Mouse (Mus musculus) forebrain, embryonic 14.5 days (tissue): ENCODE measurements around the gene Flywch1. TPM values are rescaled to one million over a fixed set of nuclear protein-coding genes. Genes with fewer than 3 reads are reported as not detected.

Source experiments
- ATAC-seq: fragments of 200-750 bp; cut with Nextera tagmentation; 2 replicates; pipeline ENCODE4 v1.8.0; 2017; ENCODE audit warnings: mild to moderate bottlenecking, moderate library complexity
- DNase-seq: peaks from one replicate; pipeline ENCODE4 v3.0.0-alpha.2; 2015; ENCODE audit warnings: low spot score
- H3K27ac ChIP-seq: fragments of 300-500 bp; sonication (generic); 2 replicates; pipeline ENCODE4 v1.5.1; 2014; ENCODE audit warnings: low read depth, mild to moderate bottlenecking, control low read depth, low read length, moderate library complexity
- H3K27me3 ChIP-seq: fragments of 300-500 bp; sonication (generic); replicated peaks from 2 replicates; pipeline ENCODE4 v1.6.1; 2014; ENCODE audit warnings: low read length, control low read depth, mixed read lengths; ENCODE audit not compliant: control insufficient read depth, insufficient read depth
- H3K36me3 ChIP-seq: fragments of 300-500 bp; sonication (generic); 2 replicates; pipeline ENCODE4 v1.6.1; 2014; ENCODE audit warnings: low read length, control low read depth; ENCODE audit not compliant: control insufficient read depth, insufficient read depth
- H3K4me1 ChIP-seq: fragments of 300-500 bp; sonication (generic); 2 replicates; pipeline ENCODE4 v1.6.1; 2014; ENCODE audit warnings: antibody characterized with exemption, low read length, control low read depth; ENCODE audit not compliant: control insufficient read depth, insufficient read depth
- H3K4me2 ChIP-seq: fragments of 300-500 bp; sonication (generic); 2 replicates; pipeline ENCODE4 v1.6.1; 2014; ENCODE audit warnings: mild to moderate bottlenecking, control low read depth, low read length
- H3K4me3 ChIP-seq: fragments of 300-500 bp; sonication (generic); 2 replicates; pipeline ENCODE4 v1.5.1; 2014; ENCODE audit warnings: low read depth, low read length, control low read depth
- H3K9ac ChIP-seq: fragments of 300-500 bp; sonication (generic); 2 replicates; pipeline ENCODE4 v1.6.1; 2014; ENCODE audit warnings: mild to moderate bottlenecking, low read length, control low read depth, moderate library complexity
- H3K9me3 ChIP-seq: fragments of 300-500 bp; sonication (generic); replicated peaks from 2 replicates; pipeline ENCODE4 v1.6.1; 2016; ENCODE audit warnings: low read length, control low read depth, mixed read lengths; ENCODE audit not compliant: control insufficient read depth
- WGBS: fragments of 180-500 bp; shearing (Covaris S2); extraction: QIAGEN DNeasy Blood & Tissue Kit; methylation state at CpG from one replicate; pipeline ENCODE4 v1.1.7; 2014; 5-methylcytosine and 5-hydroxymethylcytosine counted together
- polyA plus RNA-seq: library from polyadenylated mRNA; unstranded; fragments of >200 nt; fragmentation: Nextera tagmentation; extraction: Ambion mirVana; gene quantifications from 2 replicates; pipeline ENCODE4 v1.2.1, GENCODE M21; 2014

Gene Flywch1
- polyA plus RNA-seq, 1 experiment from 2014 or later, result 129 TPM

DNA sequence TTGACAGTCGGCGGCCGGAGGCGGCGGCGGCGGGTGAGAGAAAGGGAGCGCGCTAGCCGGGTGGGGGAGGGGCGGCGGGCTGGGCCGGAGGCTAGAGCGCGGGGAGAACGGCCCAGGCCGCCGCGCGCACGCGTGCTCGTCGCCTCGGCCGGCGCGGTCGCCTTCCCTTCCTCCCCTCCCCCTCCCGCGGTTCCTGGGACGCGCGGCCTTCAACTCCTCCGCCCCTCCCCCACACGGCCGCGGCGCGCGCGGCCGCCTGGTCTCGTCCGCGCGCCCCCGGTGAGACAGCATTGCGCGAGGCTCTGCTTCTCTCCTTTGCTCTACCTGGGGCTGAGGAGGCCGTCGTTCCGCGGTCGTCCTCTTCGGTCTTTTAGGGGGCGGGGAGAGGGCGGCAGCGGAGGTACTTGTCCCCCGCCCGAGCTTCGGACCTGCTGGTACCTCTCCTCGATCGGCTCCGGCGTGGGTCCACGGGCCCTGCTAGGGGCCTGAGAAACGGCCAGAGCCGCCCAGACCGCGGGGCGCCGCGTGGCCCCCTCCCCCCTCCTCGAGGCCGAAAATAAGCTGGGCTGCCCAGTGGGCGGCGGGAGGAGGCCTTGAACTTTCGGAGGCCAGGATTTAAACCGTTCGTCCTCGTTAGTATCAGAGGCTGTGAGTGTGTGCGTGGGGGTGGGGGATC lies 32.1 kb upstream of the Flywch1 start:
- H3K4me3 ChIP-seq, result peak overlapping the region; percentile 99
- H3K4me2 ChIP-seq, result peak overlapping the region; percentile 89
- peaks cover 16% of the 10 kb centered on the region for H3K4me1 ChIP-seq
- ATAC-seq (peak; percentile 65), DNase-seq (peak; percentile 90)
- H3K9me3 ChIP-seq, result no peaks in the 10 kb centered on the region
- under 1% methylated on average over 48 of the region's 83 CpGs for WGBS
- no peaks in the 10 kb centered on the region for H3K27me3 ChIP-seq
- peaks cover 14% of the 10 kb centered on the region for H3K36me3 ChIP-seq
- H3K9ac ChIP-seq, result peak overlapping the region; percentile 93
- H3K27ac ChIP-seq, result peak overlapping the region; percentile 98

DNA sequence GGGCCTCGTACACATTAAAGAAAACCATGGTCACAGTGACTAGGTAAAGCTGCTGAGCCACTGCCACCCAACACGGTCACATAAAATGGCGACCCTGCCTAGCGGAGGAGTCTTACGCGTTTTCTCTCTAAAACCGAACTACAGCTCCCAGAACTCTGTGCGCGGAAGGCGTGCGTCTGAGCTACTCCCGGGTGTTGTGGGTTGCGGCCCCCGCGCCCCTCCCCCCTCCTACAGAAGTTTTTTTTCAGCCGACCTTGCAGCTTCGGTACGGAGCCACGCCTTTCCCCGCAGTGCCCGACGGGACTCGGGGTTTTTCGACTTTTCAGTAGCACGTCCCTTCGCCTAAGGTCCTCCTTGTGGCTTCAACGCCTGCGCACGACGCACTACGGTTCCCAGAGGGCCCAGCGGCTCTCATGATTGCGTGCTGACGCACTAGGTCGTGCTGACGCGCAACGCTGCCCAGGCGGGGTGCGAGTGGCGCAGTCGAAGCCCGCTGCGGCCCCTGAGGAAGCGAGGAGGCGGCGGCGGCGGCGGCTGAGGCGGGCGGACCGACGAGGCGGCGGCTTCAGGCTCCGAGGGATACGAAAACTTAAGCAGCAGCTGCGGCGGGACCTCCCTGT lies 31.5 kb upstream of the Flywch1 start:
- DNase-seq, result peak; percentile 100
- Histone ChIP-seq H3K4me3 (peak overlapping the region; percentile 99), H3K4me1 (peaks cover 16% of the 10 kb centered on the region), H3K36me3 (peaks cover 7% of the 10 kb centered on the region; the same call in 1 of the 2 replicates), H3K9ac (peak overlapping the region; percentile 93), H3K4me2 (peak overlapping the region; percentile 89), H3K27ac (peak overlapping the region; percentile 98), H3K9me3 (no peaks in the 10 kb centered on the region), H3K27me3 (no peaks in the 10 kb centered on the region)
- 1% methylated on average over 60 of the region's 60 CpGs for WGBS
- peak; percentile 99 for ATAC-seq

DNA sequence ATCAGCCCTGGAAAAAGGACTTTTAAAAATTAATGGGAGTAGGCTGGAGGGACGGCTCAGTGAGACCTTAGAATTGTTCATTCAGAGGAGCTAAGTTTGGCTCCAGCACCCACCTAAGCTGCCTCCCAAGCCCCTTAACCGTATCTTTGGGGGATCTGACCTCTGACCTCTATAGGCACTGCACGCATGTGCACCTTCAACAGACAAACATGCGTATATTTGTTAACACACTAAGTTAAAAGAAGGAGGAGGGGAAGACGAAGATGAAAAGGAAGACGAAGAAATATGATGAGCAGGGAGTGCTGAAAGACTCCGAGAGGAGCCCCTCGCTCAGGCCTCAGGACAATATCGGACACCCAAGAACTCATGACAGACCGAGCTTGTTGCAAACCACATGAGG lies 30.2 kb upstream of the Flywch1 start:
- ATAC-seq (no peak), DNase-seq (no peak)
- Histone ChIP-seq H3K9ac (no peak overlapping the region), H3K4me1 (peaks cover 16% of the 10 kb centered on the region), H3K27ac (no peak overlapping the region), H3K4me3 (no peak overlapping the region), H3K36me3 (no peaks in the 10 kb centered on the region), H3K9me3 (no peaks in the 10 kb centered on the region), H3K4me2 (no peak overlapping the region), H3K27me3 (no peaks in the 10 kb centered on the region)
- 95% methylated on average over 10 of the region's 10 CpGs for WGBS

DNA sequence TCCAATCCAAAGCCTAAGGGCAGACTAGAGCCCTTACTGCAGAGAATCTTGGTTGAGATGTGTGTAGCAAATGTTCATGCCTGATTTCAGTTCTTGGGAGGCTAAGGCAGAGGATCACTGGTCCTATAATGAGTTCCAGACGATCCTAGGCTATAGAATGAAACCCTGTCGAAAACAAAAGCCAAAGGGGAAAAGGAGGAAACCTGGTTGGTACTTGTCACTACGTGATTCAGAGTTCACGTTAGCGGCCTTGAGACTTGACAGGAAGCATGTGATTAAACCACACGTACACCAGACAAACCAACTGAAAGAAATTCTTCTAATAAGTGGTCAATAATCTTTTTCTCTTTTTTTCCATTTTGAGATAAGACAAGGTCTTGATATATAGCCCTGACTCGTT lies 25.9 kb upstream of the Flywch1 start:
- Histone ChIP-seq H3K36me3 (no peaks in the 10 kb centered on the region), H3K4me3 (no peak overlapping the region), H3K9ac (no peak overlapping the region), H3K27ac (no peak overlapping the region), H3K9me3 (no peaks in the 10 kb centered on the region), H3K27me3 (no peaks in the 10 kb centered on the region), H3K4me2 (no peak overlapping the region), H3K4me1 (no peaks in the 10 kb centered on the region)
- ATAC-seq, result no peak
- no peak for DNase-seq
- 77% methylated on average over 7 of the region's 7 CpGs for WGBS

DNA sequence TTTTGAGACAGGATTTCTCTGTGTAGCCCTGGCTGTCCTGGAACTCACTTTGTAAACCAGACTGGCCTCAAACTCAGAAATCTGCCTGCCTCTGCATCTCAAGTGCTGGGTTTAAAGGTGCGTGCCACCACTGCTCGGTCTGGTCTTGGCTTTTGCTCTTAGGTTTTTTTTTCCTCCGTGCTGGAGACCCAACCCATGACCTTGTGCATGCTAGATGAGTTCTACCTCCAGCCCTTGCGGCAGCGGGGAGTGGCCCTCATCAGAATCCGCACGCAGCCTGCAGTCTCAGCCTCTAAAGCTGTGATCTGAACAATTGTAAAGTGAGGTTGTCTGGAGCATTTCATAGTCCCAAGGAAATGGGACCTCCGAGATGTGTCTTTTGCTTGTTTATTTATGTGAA lies 23.9 kb upstream of the Flywch1 start:
- WGBS, result 95% methylated on average over 8 of the region's 8 CpGs
- ATAC-seq (no peak), DNase-seq (no peak)
- H3K36me3 ChIP-seq, result no peaks in the 10 kb centered on the region
- H3K27me3 ChIP-seq, result no peaks in the 10 kb centered on the region
- no peak overlapping the region for H3K4me2 ChIP-seq
- H3K9me3 ChIP-seq, result no peaks in the 10 kb centered on the region
- H3K9ac ChIP-seq, result no peak overlapping the region
- peaks cover 5% of the 10 kb centered on the region for H3K4me1 ChIP-seq
- H3K4me3 ChIP-seq, result no peak overlapping the region
- no peak overlapping the region for H3K27ac ChIP-seq

DNA sequence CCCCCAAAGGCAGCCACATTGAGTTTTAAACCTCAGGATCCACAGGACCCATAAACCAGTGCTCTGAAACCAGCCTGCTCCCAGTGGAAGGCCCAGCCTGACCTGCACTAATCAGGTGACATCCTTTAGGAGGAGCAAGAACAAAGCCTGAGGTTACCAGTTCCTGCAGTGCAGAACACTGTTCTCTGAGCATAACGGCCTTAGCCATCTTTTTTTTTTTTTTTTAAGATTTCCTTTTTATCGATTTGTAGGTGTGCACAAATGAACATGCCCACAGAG lies 19.6 kb upstream of the Flywch1 start:
- Histone ChIP-seq H3K4me3 (peak overlapping the region; percentile 35), H3K27me3 (no peaks in the 10 kb centered on the region), H3K9ac (peak overlapping the region; percentile 80), H3K27ac (peak overlapping the region; percentile 89), H3K4me1 (peaks cover 17% of the 10 kb centered on the region), H3K4me2 (peak overlapping the region; percentile 79), H3K9me3 (no peaks in the 10 kb centered on the region), H3K36me3 (no peaks in the 10 kb centered on the region)
- no peak for DNase-seq
- no peak for ATAC-seq
- 56% methylated on average over 2 of the region's 2 CpGs for WGBS

DNA sequence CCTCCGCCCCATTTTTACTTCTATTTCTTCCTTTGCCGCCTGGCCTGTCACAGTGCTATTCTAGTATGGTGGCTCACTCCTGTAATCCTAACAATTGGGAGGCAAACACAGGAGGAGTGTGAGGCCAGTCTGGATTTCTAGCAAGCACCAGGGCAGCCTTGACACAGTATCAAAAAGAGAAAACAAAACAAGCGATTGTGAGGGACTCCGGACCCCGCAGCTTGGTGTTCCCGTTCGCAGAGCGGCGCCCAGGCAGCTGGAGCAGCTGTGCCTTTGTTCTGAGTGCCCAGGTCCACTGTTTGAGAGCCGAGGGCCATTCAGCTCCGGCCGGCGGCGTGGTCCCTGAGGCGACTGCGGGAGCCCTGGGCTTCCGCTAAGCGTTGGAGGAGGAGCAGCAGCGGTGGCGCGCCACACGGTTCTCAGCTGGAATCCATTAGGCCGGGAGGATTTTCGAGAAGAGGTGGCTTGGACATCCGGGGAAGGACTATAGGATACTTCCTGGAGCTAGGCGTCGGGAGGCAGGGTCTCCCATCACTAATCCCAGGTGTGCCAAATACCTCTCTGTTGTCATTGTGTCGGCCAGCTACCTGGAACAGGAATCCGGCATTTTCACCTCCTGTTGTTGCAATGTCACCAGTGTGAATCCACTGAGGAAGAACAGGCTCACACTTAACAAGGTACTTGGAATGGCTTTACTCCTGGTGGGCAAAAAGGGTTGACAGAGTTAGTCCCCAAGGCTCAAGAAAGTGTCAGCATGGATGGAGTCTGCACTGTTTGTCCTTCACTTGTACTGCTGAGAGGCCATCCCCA lies 19.1 kb upstream of the Flywch1 start, which contains the start of gene Srrm2:
Gene Srrm2, plus strand, starts transcription at position 264 of the 810 bp plus-strand sequence.
- Histone ChIP-seq H3K4me2 (peak within 1 kb of the TSS; percentile 79), H3K4me1 (peaks cover 19% of the 10 kb centered on the region), H3K9ac (peak within 1 kb of the TSS; percentile 80), H3K4me3 (peak within 1 kb of the TSS; percentile 35), H3K36me3 (no peaks in the 10 kb centered on the region), H3K9me3 (no peaks in the 10 kb centered on the region), H3K27me3 (no peaks in the 10 kb centered on the region), H3K27ac (peak within 1 kb of the TSS; percentile 89)
- 2% methylated on average over 29 of the region's 29 CpGs for WGBS
- DNase-seq, result peak; percentile 63
- ATAC-seq, result peak; percentile 43

DNA sequence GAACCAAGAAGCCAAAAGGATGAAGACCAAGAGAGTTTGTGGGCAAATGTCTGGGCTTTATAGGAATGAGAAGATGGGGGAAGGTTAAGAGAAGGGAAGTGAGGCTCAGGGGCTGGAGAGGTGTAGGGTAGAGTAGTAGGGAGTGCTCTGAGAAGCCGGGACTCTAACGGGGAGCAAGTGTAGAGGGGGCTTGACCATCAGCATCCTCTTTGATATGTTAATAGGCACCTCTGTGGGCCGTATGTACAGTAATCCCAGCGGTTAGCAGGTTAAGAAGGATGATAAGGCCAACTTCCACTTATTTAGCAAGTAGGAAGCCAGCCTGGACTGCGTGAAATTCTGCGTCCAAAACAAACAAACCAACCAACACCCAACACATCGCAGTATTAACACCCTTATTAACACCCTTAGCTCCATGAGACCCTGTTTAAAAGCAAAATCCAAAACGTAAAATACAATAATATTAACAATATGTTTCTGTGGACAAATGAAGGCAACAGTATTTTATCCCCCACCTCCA lies 18.4 kb upstream of the Flywch1 start:
- no peaks in the 10 kb centered on the region for H3K9me3 ChIP-seq
- H3K4me2 ChIP-seq, result peak overlapping the region; percentile 79
- H3K27me3 ChIP-seq, result no peaks in the 10 kb centered on the region
- peak overlapping the region; percentile 35 for H3K4me3 ChIP-seq
- no peak for ATAC-seq
- H3K36me3 ChIP-seq, result no peaks in the 10 kb centered on the region
- WGBS, result 9% methylated on average over 8 of the region's 8 CpGs
- no peak for DNase-seq
- peaks cover 23% of the 10 kb centered on the region for H3K4me1 ChIP-seq
- H3K9ac ChIP-seq, result peak overlapping the region; percentile 80
- peak overlapping the region; percentile 89 for H3K27ac ChIP-seq
